ENCODE assay signal across 26 mouse cellular contexts in the genomic region with DNA sequence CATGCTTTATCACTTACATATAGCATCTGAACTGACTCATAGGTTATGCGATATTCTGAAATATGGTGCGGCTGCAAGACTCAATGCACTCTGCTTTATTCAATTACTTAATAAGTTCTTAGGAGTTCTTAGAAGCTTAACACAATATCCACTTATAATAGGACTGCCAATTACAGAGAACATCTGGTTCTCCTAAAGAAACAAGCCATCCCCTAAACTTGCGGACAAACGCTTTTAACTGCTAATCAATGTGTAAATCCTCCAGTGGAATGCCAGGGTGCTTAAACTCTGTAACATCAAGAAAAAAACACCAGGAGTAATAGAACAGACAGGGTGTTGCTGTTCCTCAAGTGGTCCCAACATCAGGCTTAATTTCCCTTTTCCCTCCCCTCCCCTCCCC.
DNase-seq lines count a peak whose midpoint lies in the region; ATAC-seq lines count a peak whose summit lies in the region.
"Had no signal": no experiment of that assay in that cellular context is flagged by ENCODE, and none has a peak within 500 bp of the region (broad histone marks: within the 10 kb centered on the region; RNA-seq: fewer than 3 reads in every experiment).

No protein-coding gene starts in this region.

- DNase-seq in forebrain, embryonic 11.5 days (ENCODE audit: low spot score): no peak
- no peak for DNase-seq in midbrain, embryonic 10.5 days (ENCODE audit: low spot score)
- DNase-seq in embryo, embryonic 11 days: peak; percentile 31
- no peak for DNase-seq in right cerebral cortex, postnatal 14 days
- no peak for DNase-seq in heart, adult 18-20 months
- DNase-seq: adrenal gland, postnatal 10 days; cerebellum, adult 11 months; cerebellum, adult 9-10 months; gastrocnemius, postnatal 25 days; kidney, adult 11 months; kidney, postnatal 14 days; layer of hippocampus, adult 9-11 months; right cerebral cortex, adult 18-20 months; right cerebral cortex, postnatal 4 days; thymus, adult 18-20 months; thymus, postnatal 25 days had no signal

- peaks cover 2% of the 10 kb centered on the region; the same call in 1 of the 2 replicates for H3K27me3 ChIP-seq in forebrain, embryonic 11.5 days (ENCODE audit: control insufficient read depth, insufficient read depth, low read length)
- H3K27me3 ChIP-seq in forebrain, embryonic 15.5 days: no peaks in the 10 kb centered on the region
- H3K27me3 ChIP-seq in midbrain, embryonic 10.5 days (ENCODE audit: low read depth, poor library complexity, severe bottlenecking): no peaks in the 10 kb centered on the region; the same call in 1 of the 2 replicates
- no peaks in the 10 kb centered on the region for H3K27me3 ChIP-seq in midbrain, embryonic 16.5 days (ENCODE audit: control insufficient read depth, insufficient read depth, low read depth, low read length)
- H3K27me3 ChIP-seq: embryonic facial prominence, embryonic 13.5 days; limb, embryonic 13.5 days; megakaryocyte, embryonic 14.5 days; neural tube, embryonic 13.5 days; Patski had no signal

- peak; percentile 66; the same call in 1 of the 2 replicates for ATAC-seq in forebrain, embryonic 11.5 days (replicated peaks; ENCODE audit: low FRiP score)
- ATAC-seq in forebrain, embryonic 15.5 days (replicated peaks): no peak
- ATAC-seq in midbrain, embryonic 16.5 days: no peak
- ATAC-seq: Patski had no signal

- H3K4me2 ChIP-seq in forebrain, embryonic 11.5 days (ENCODE audit: low read depth, low read length, severe bottlenecking): no peak overlapping the region
- no peak overlapping the region for H3K4me2 ChIP-seq in forebrain, embryonic 15.5 days (replicated peaks)
- no peak overlapping the region for H3K4me2 ChIP-seq in midbrain, embryonic 16.5 days (ENCODE audit: low read length)
- H3K4me2 ChIP-seq: liver, embryonic 11.5 days; neural tube, embryonic 13.5 days had no signal

- H3K4me1 ChIP-seq in forebrain, embryonic 11.5 days (replicated peaks; ENCODE audit: control insufficient read depth, insufficient read depth, low read length): peaks cover 4% of the 10 kb centered on the region
- peaks cover 8% of the 10 kb centered on the region for H3K4me1 ChIP-seq in forebrain, embryonic 15.5 days
- peaks cover 42% of the 10 kb centered on the region for H3K4me1 ChIP-seq in midbrain, embryonic 10.5 days
- H3K4me1 ChIP-seq in midbrain, embryonic 16.5 days (ENCODE audit: control insufficient read depth, insufficient read depth, low read length): peaks cover 14% of the 10 kb centered on the region
- H3K4me1 ChIP-seq: megakaryocyte, embryonic 14.5 days had no signal

- no peaks in the 10 kb centered on the region for H3K9me3 ChIP-seq in forebrain, embryonic 11.5 days (ENCODE audit: control insufficient read depth, low read length)
- no peaks in the 10 kb centered on the region for H3K9me3 ChIP-seq in forebrain, embryonic 15.5 days
- H3K9me3 ChIP-seq in midbrain, embryonic 10.5 days (replicated peaks): no peaks in the 10 kb centered on the region; the same call in 1 of the 2 replicates
- H3K9me3 ChIP-seq in midbrain, embryonic 16.5 days (replicated peaks; ENCODE audit: control insufficient read depth, low read length, poor library complexity, severe bottlenecking): no peaks in the 10 kb centered on the region
- H3K9me3 ChIP-seq: neural tube, embryonic 13.5 days had no signal

- no peaks in the 10 kb centered on the region for H3K36me3 ChIP-seq in forebrain, embryonic 11.5 days (ENCODE audit: control insufficient read depth, insufficient read depth, low read length)
- H3K36me3 ChIP-seq in forebrain, embryonic 15.5 days: no peaks in the 10 kb centered on the region
- peaks cover 32% of the 10 kb centered on the region for H3K36me3 ChIP-seq in midbrain, embryonic 10.5 days
- no peaks in the 10 kb centered on the region for H3K36me3 ChIP-seq in midbrain, embryonic 16.5 days (ENCODE audit: control insufficient read depth, insufficient read depth, low read length)
- H3K36me3 ChIP-seq: embryonic facial prominence, embryonic 13.5 days; neural tube, embryonic 13.5 days had no signal

- no peak overlapping the region for H3K9ac ChIP-seq in forebrain, embryonic 11.5 days (ENCODE audit: low read length)
- H3K9ac ChIP-seq in forebrain, embryonic 15.5 days (replicated peaks): no peak overlapping the region
- H3K9ac ChIP-seq in midbrain, embryonic 16.5 days (ENCODE audit: low read depth, low read length): no peak overlapping the region
- H3K9ac ChIP-seq: embryonic facial prominence, embryonic 13.5 days; hindbrain, embryonic 14.5 days; limb, embryonic 13.5 days; neural tube, embryonic 13.5 days had no signal

- H3K27ac ChIP-seq in forebrain, embryonic 11.5 days (ENCODE audit: low read depth, low read length): no peak overlapping the region
- no peak overlapping the region for H3K27ac ChIP-seq in forebrain, embryonic 15.5 days (replicated peaks)
- peak overlapping the region; percentile 81; the same call in 1 of the 2 replicates for H3K27ac ChIP-seq in midbrain, embryonic 10.5 days (replicated peaks)
- H3K27ac ChIP-seq in midbrain, embryonic 16.5 days (ENCODE audit: low read length): no peak overlapping the region
- H3K27ac ChIP-seq: embryonic facial prominence, embryonic 13.5 days; hindbrain, embryonic 14.5 days; limb, embryonic 13.5 days; neural tube, embryonic 13.5 days; stomach, postnatal 0 days had no signal

- WGBS in forebrain, embryonic 11.5 days: 4% methylated on average over 4 of the region's 4 CpGs
- WGBS in forebrain, embryonic 15.5 days: 9% methylated on average over 4 of the region's 4 CpGs
- 23% methylated on average over 4 of the region's 4 CpGs for WGBS in midbrain, embryonic 10.5 days
- WGBS in midbrain, embryonic 16.5 days: 13% methylated on average over 4 of the region's 4 CpGs

- H3K4me3 ChIP-seq in forebrain, embryonic 11.5 days (ENCODE audit: low read depth, low read length): no peak overlapping the region
- H3K4me3 ChIP-seq in forebrain, embryonic 15.5 days: no peak overlapping the region
- H3K4me3 ChIP-seq in midbrain, embryonic 10.5 days: peak overlapping the region; percentile 40
- H3K4me3 ChIP-seq in midbrain, embryonic 16.5 days (ENCODE audit: low read depth, low read length): no peak overlapping the region
- H3K4me3 ChIP-seq: limb, embryonic 13.5 days; megakaryocyte, embryonic 14.5 days; neural tube, embryonic 13.5 days had no signal
